Mouse (Mus musculus) spleen, postnatal 4 days (tissue): ENCODE measurements around the gene Actl6b.
A peak's percentile ranks its signal among the peaks of the same experiment; 100 is the strongest.

Source experiments
- DNase-seq, 2 experiments: peaks; one replicate each; pipeline ENCODE4 v3.0.0; 2022; ENCODE audit warnings: low spot score in 2 of 2

Actl6b gene

GRCm38 (mm10) chr5:137553411-137553837 lies at the start of gene Actl6b:
Actl6b (plus strand) TSS chr5:137553517.
- peak; percentile 62 to 88 for DNase-seq

- DNase-seq = peak; percentile 52 to 74
These were observed 49.3 kb upstream of the Actl6b start for GRCm38 (mm10) chr5:137504041-137504440.

- DNase-seq = peak; percentile 67 to 87
These were observed 43.3 kb upstream of the Actl6b start for GRCm38 (mm10) chr5:137510014-137510501.

GRCm38 (mm10) chr5:137510573-137511390 lies 42.5 kb upstream of the Actl6b start:
- peak in 1 of 2 experiments; percentile 77 for DNase-seq

- no peak for DNase-seq
These were observed 41.6 kb upstream of the Actl6b start for GRCm38 (mm10) chr5:137511706-137512105.

- no peak for DNase-seq
These were observed 40.2 kb upstream of the Actl6b start for GRCm38 (mm10) chr5:137512847-137513794.

GRCm38 (mm10) chr5:137513951-137514721 lies 39.2 kb upstream of the Actl6b start:
- no peak for DNase-seq

GRCm38 (mm10) chr5:137514811-137515210 lies 38.5 kb upstream of the Actl6b start:
- DNase-seq = no peak

- peak in 1 of 2 experiments; percentile 75 for DNase-seq
These were observed 34.9 kb upstream of the Actl6b start, which contains the start of gene Gigyf1 for GRCm38 (mm10) chr5:137518436-137518835. Gigyf1 (plus strand) TSS chr5:137518548.

GRCm38 (mm10) chr5:137519691-137520550 lies 33.4 kb upstream of the Actl6b start:
- no peak for DNase-seq

- DNase-seq = no peak
These were observed 31.5 kb upstream of the Actl6b start for GRCm38 (mm10) chr5:137521861-137522260.

GRCm38 (mm10) chr5:137522711-137523110 lies 30.6 kb upstream of the Actl6b start:
- DNase-seq = no peak

- no peak for DNase-seq
These were observed 29.7 kb upstream of the Actl6b start for GRCm38 (mm10) chr5:137523396-137524250.

GRCm38 (mm10) chr5:137524251-137524515 lies 29.1 kb upstream of the Actl6b start:
- no peak for DNase-seq

- no peak for DNase-seq
These were observed 28.6 kb upstream of the Actl6b start for GRCm38 (mm10) chr5:137524671-137525070.

GRCm38 (mm10) chr5:137525511-137525910 lies 27.8 kb upstream of the Actl6b start:
- no peak for DNase-seq

- DNase-seq = peak; percentile 58 to 79
These were observed 27.0 kb upstream of the Actl6b start for GRCm38 (mm10) chr5:137526192-137526936.

- no peak for DNase-seq
These were observed 25.9 kb upstream of the Actl6b start for GRCm38 (mm10) chr5:137527413-137527812.
